Mouse (Mus musculus) hindbrain, embryonic 11.5 days (tissue): ENCODE data around the gene Nfib. TPM values are rescaled to one million over a fixed set of nuclear protein-coding genes. Genes with fewer than 3 reads are reported as not detected.

ENCODE experiments used
- ATAC-seq: fragments of 200-750 bp; cut with Nextera tagmentation; 2 replicates; pipeline ENCODE4 v1.8.0; 2017; ENCODE audit warnings: mild to moderate bottlenecking, moderate TSS enrichment, moderate library complexity; ENCODE audit not compliant: low FRiP score
- DNase-seq: peaks from one replicate; pipeline ENCODE4 v3.0.0-alpha.2; 2015; ENCODE audit warnings: low spot score
- H3K27ac ChIP-seq: fragments of 300-500 bp; sonication (generic); 2 replicates; pipeline ENCODE4 v1.5.1; 2014; ENCODE audit warnings: mild to moderate bottlenecking, low read depth, low read length
- H3K27me3 ChIP-seq: fragments of 300-500 bp; sonication (generic); 2 replicates; pipeline ENCODE4 v1.6.1; 2014; ENCODE audit warnings: mild to moderate bottlenecking, low read length, moderate library complexity, mixed read lengths; ENCODE audit not compliant: control insufficient read depth, insufficient read depth
- H3K36me3 ChIP-seq: fragments of 300-500 bp; sonication (generic); 2 replicates; pipeline ENCODE4 v1.6.1; 2014; ENCODE audit warnings: mild to moderate bottlenecking, low read length, moderate library complexity, mixed read lengths; ENCODE audit not compliant: control insufficient read depth, insufficient read depth
- H3K4me1 ChIP-seq: fragments of 300-500 bp; sonication (generic); replicated peaks from 2 replicates; pipeline ENCODE4 v1.6.1; 2014; ENCODE audit warnings: low read length, mixed read lengths; ENCODE audit not compliant: control insufficient read depth, insufficient read depth
- H3K4me2 ChIP-seq: fragments of 300-500 bp; sonication (generic); replicated peaks from 2 replicates; pipeline ENCODE4 v1.6.1; 2014; ENCODE audit warnings: mild to moderate bottlenecking, low read depth, low read length
- H3K4me3 ChIP-seq: fragments of 300-500 bp; sonication (generic); 2 replicates; pipeline ENCODE4 v1.5.1; 2014; ENCODE audit warnings: low read depth, low read length
- H3K9ac ChIP-seq: fragments of 300-500 bp; sonication (generic); 2 replicates; pipeline ENCODE4 v1.6.1; 2014; ENCODE audit warnings: low read depth, low read length
- H3K9me3 ChIP-seq: fragments of 300-500 bp; sonication (generic); 2 replicates; pipeline ENCODE4 v1.6.1; 2016; ENCODE audit warnings: low read length; ENCODE audit not compliant: control insufficient read depth
- whole genome bisulfite sequencing: fragments of 180-500 bp; shearing (Covaris S2); extraction: QIAGEN DNeasy Blood & Tissue Kit; methylation state at CpG from one replicate; pipeline ENCODE4 v1.1.7; 2014; 5-methylcytosine and 5-hydroxymethylcytosine counted together
- polyA plus RNA-seq: library from polyadenylated mRNA; unstranded; fragments of >200 nt; fragmentation: Nextera tagmentation; extraction: Ambion mirVana; gene quantifications from 2 replicates; pipeline ENCODE4 v1.2.1, GENCODE M21; 2014

The Nfib gene
- polyA plus RNA-seq, 1 experiment from 2014 or later: 38.6 TPM

- 79% methylated on average over 11 of the region's 11 CpGs for WGBS
- no peak overlapping the region for H3K27ac ChIP-seq
- no peak for DNase-seq
These were observed 321.4 kb downstream of the Nfib start for GRCm38 (mm10) chr4:82383991-82384731.

GRCm38 (mm10) chr4:82383346-82383745 lies 322.2 kb downstream of the Nfib start:
- Histone ChIP-seq H3K4me1 (no peaks in the 10 kb centered on the region), H3K9ac (no peak overlapping the region), H3K27me3 (no peaks in the 10 kb centered on the region), H3K4me3 (no peak overlapping the region), H3K36me3 (no peaks in the 10 kb centered on the region), H3K27ac (no peak overlapping the region), H3K4me2 (no peak overlapping the region), H3K9me3 (no peaks in the 10 kb centered on the region)
- DNase-seq: no peak
- WGBS: 76% methylated on average over 8 of the region's 8 CpGs
- ATAC-seq: no peak

More at GRCm38 (mm10) chr4:82383991-82384731, 321.4 kb downstream of the Nfib start:
- Histone ChIP-seq H3K27me3 (no peaks in the 10 kb centered on the region), H3K36me3 (no peaks in the 10 kb centered on the region), H3K9me3 (no peaks in the 10 kb centered on the region), H3K4me3 (no peak overlapping the region), H3K9ac (no peak overlapping the region), H3K4me1 (no peaks in the 10 kb centered on the region), H3K4me2 (no peak overlapping the region)
- no peak for ATAC-seq

- Histone ChIP-seq H3K4me2 (no peak overlapping the region), H3K9me3 (no peaks in the 10 kb centered on the region), H3K4me3 (no peak overlapping the region), H3K36me3 (no peaks in the 10 kb centered on the region), H3K4me1 (no peaks in the 10 kb centered on the region), H3K9ac (no peak overlapping the region), H3K27ac (no peak overlapping the region), H3K27me3 (no peaks in the 10 kb centered on the region)
- DNase-seq: no peak
- 63% methylated on average over 1 of the region's 1 CpGs for WGBS
- no peak for ATAC-seq
These were observed 323.8 kb downstream of the Nfib start for GRCm38 (mm10) chr4:82381786-82382185.

- Histone ChIP-seq H3K9ac (no peak overlapping the region), H3K4me1 (no peaks in the 10 kb centered on the region), H3K4me3 (no peak overlapping the region), H3K9me3 (no peaks in the 10 kb centered on the region), H3K27me3 (no peaks in the 10 kb centered on the region), H3K4me2 (no peak overlapping the region), H3K27ac (no peak overlapping the region), H3K36me3 (no peaks in the 10 kb centered on the region)
- DNase-seq (no peak), ATAC-seq (no peak)
These were observed 325.0 kb downstream of the Nfib start for GRCm38 (mm10) chr4:82380578-82380977.

- H3K27ac ChIP-seq: no peak overlapping the region
- 97% methylated on average over 3 of the region's 3 CpGs for WGBS
- DNase-seq: no peak
- H3K9ac ChIP-seq: no peak overlapping the region
- no peaks in the 10 kb centered on the region for H3K27me3 ChIP-seq
- H3K9me3 ChIP-seq: no peaks in the 10 kb centered on the region
- no peak overlapping the region for H3K4me3 ChIP-seq
- no peaks in the 10 kb centered on the region for H3K4me1 ChIP-seq
- ATAC-seq: no peak
- H3K4me2 ChIP-seq: no peak overlapping the region
- no peaks in the 10 kb centered on the region for H3K36me3 ChIP-seq
These were observed 327.5 kb downstream of the Nfib start for GRCm38 (mm10) chr4:82378050-82378449.

- Histone ChIP-seq H3K36me3 (no peaks in the 10 kb centered on the region), H3K4me2 (no peak overlapping the region), H3K27ac (no peak overlapping the region), H3K4me3 (no peak overlapping the region), H3K9me3 (no peaks in the 10 kb centered on the region), H3K9ac (no peak overlapping the region), H3K4me1 (no peaks in the 10 kb centered on the region), H3K27me3 (no peaks in the 10 kb centered on the region)
- no peak for DNase-seq
- 93% methylated on average over 3 of the region's 3 CpGs for WGBS
- no peak for ATAC-seq
These were observed 327.9 kb downstream of the Nfib start for GRCm38 (mm10) chr4:82377621-82378020.

- Histone ChIP-seq H3K27ac (no peak overlapping the region), H3K9me3 (no peaks in the 10 kb centered on the region), H3K9ac (no peak overlapping the region), H3K36me3 (no peaks in the 10 kb centered on the region), H3K4me3 (no peak overlapping the region), H3K27me3 (no peaks in the 10 kb centered on the region), H3K4me1 (no peaks in the 10 kb centered on the region), H3K4me2 (no peak overlapping the region)
- DNase-seq (no peak), ATAC-seq (no peak)
- 67% methylated on average over 5 of the region's 5 CpGs for WGBS
These were observed 331.0 kb downstream of the Nfib start for GRCm38 (mm10) chr4:82374560-82374959.

GRCm38 (mm10) chr4:82372217-82372616 lies 333.3 kb downstream of the Nfib start:
- 93% methylated on average over 4 of the region's 4 CpGs for WGBS
- no peak for ATAC-seq
- H3K27me3 ChIP-seq: no peaks in the 10 kb centered on the region

GRCm38 (mm10) chr4:82371471-82371870 lies 334.1 kb downstream of the Nfib start:
- no peaks in the 10 kb centered on the region for H3K27me3 ChIP-seq

More at GRCm38 (mm10) chr4:82372217-82372616, 333.3 kb downstream of the Nfib start:
- no peak for DNase-seq
- Histone ChIP-seq H3K4me1 (no peaks in the 10 kb centered on the region), H3K9me3 (no peaks in the 10 kb centered on the region), H3K36me3 (no peaks in the 10 kb centered on the region), H3K4me2 (no peak overlapping the region), H3K27ac (no peak overlapping the region), H3K9ac (no peak overlapping the region), H3K4me3 (no peak overlapping the region)

More at GRCm38 (mm10) chr4:82371471-82371870, 334.1 kb downstream of the Nfib start:
- no peaks in the 10 kb centered on the region for H3K36me3 ChIP-seq
- DNase-seq (no peak), ATAC-seq (no peak)
- no peak overlapping the region for H3K27ac ChIP-seq
- no peak overlapping the region for H3K4me2 ChIP-seq
- WGBS: 94% methylated on average over 4 of the region's 4 CpGs
- H3K4me3 ChIP-seq: no peak overlapping the region
- no peaks in the 10 kb centered on the region for H3K4me1 ChIP-seq
- H3K9ac ChIP-seq: no peak overlapping the region
- no peaks in the 10 kb centered on the region for H3K9me3 ChIP-seq
